Mouse (Mus musculus): ENCODE results near the gene Kbtbd4. TPM values are rescaled to one million over a fixed set of nuclear protein-coding genes. Genes with fewer than 3 reads are reported as not detected.
A peak's percentile ranks its signal among the peaks of the same experiment; 100 is the strongest.

Kbtbd4 gene
- total and polyA plus RNA-seq, 3 experiments: 21.9 to 23.1 TPM; not detected in 1

DNA sequence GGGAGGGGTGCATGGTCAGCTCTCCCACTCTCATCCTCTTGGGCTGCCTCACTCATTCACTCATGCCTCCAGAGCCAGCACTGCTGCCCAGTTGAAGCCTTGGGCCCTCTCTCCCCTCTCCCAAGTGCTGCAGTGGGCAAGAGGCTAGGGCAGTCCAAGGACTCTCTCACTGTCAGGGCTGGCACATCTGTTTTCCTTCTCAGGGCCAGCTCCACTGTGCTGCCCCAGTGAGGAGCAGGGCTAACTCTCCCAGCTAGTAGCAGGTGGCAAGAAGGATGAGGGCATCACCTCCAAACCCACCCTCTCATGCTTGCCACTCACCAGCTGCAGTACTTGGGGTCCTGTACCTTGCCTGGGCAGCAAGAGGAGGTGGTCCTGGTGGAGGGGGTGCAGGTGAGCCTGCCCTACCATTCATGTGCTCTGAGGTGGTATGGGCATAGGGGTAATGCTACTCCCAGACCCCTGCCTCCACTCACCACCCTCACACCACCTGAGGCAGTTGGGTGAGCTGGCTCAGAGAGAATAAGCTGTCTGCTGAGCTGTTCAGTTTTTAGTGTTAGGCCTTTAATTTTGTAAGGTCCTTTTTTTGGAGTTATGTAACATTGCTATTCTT is 46.1 kb downstream of the Kbtbd4 start:
- no peak for TF ChIP-seq SIN3A (IDR thresholded peaks at IDR 0.05; ENCODE audit: low read length)
- TF ChIP-seq POLR2AphosphoS2 (IDR thresholded peaks at IDR 0.05; ENCODE audit: low read length): no peak
- no peak for TF ChIP-seq ZC3H11A (IDR thresholded peaks at IDR 0.05; ENCODE audit: low read depth, low read length)
- TF ChIP-seq POLR2A (IDR thresholded peaks at IDR 0.05; ENCODE audit: control insufficient read depth in 1 of 2, insufficient read depth in 1 of 2, low read depth in 1 of 2, low read length in 2 of 2, poor library complexity in 1 of 2): no peak
- no peak for TF ChIP-seq JUND (IDR thresholded peaks at IDR 0.05; ENCODE audit: low read depth, low read length)
- TF ChIP-seq E2F4 (IDR thresholded peaks at IDR 0.05; ENCODE audit: borderline replicate concordance, low read depth, low read length): no peak
- peaks cover 77% of the 10 kb centered on the region for H3K79me2 ChIP-seq (ENCODE audit: control insufficient read depth, insufficient read depth, low read length, poor library complexity)
- H3K4me3 ChIP-seq (ENCODE audit: control insufficient read depth in 1 of 2, insufficient read depth in 1 of 2, low read depth in 2 of 2, low read length in 2 of 2): no peak overlapping the region
- H3K27me3 ChIP-seq (ENCODE audit: control insufficient read depth in 1 of 2, insufficient read depth in 2 of 2, low read length in 2 of 2): no peaks in the 10 kb centered on the region
- no peak for DNase-seq (ENCODE audit: low read depth, low spot score)
- H3K9ac ChIP-seq (ENCODE audit: control insufficient read depth, low read depth, low read length, poor library complexity, severe bottlenecking): no peak overlapping the region
- peaks cover 18 to 50% of the 10 kb centered on the region in 2 experiments for H3K36me3 ChIP-seq (ENCODE audit: control insufficient read depth in 1 of 2, insufficient read depth in 2 of 2, low read length in 2 of 2)
- H3K9me3 ChIP-seq (replicated peaks; ENCODE audit: insufficient read depth, low read length): no peaks in the 10 kb centered on the region
- peak overlapping the region; percentile 6; the same call in 1 of the 2 replicates for H3K27ac ChIP-seq (ENCODE audit: control insufficient read depth, low read depth, low read length)
- peaks cover 18 to 41% of the 10 kb centered on the region in 2 experiments for H3K4me1 ChIP-seq (ENCODE audit: control insufficient read depth in 1 of 2, insufficient read depth in 2 of 2, low read length in 2 of 2)

DNA sequence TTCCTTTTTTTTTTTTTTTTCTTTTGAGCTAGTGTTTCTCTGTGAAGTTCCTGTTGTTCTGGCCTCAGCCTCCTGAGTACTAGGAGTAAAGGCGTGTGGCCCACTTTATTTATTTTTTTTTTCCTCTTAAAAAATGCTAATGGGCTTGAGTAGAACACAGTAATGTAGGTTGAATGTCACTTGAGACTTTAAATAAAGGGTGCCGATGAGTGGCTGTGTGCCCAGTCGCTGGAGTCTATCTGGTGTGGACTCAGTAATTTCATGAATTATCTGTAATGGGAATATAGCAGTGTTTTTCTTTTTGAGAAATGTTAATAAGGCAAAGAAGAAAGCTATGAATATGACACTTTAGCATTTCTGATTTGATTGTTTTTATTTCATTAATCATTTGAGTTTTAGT is 48.9 kb downstream of the Kbtbd4 start:
- Histone ChIP-seq H3K9ac (ENCODE audit: control insufficient read depth, low read depth, low read length, poor library complexity, severe bottlenecking) (no peak overlapping the region), H3K27me3 (ENCODE audit: control insufficient read depth in 1 of 2, insufficient read depth in 2 of 2, low read length in 2 of 2) (no peaks in the 10 kb centered on the region), H3K79me2 (ENCODE audit: control insufficient read depth, insufficient read depth, low read length, poor library complexity) (peaks cover 70% of the 10 kb centered on the region), H3K36me3 (ENCODE audit: control insufficient read depth in 1 of 2, insufficient read depth in 2 of 2, low read length in 2 of 2) (peaks cover 21 to 51% of the 10 kb centered on the region in 2 experiments), H3K4me1 (ENCODE audit: control insufficient read depth in 1 of 2, insufficient read depth in 2 of 2, low read length in 2 of 2) (peaks cover 19 to 38% of the 10 kb centered on the region in 2 experiments), H3K27ac (ENCODE audit: control insufficient read depth, low read depth, low read length) (no peak overlapping the region), H3K4me3 (ENCODE audit: control insufficient read depth in 1 of 2, insufficient read depth in 1 of 2, low read depth in 2 of 2, low read length in 2 of 2) (no peak overlapping the region), H3K9me3 (replicated peaks; ENCODE audit: insufficient read depth, low read length) (no peaks in the 10 kb centered on the region)
- TF ChIP-seq E2F4 (IDR thresholded peaks at IDR 0.05; ENCODE audit: borderline replicate concordance, low read depth, low read length) (no peak), MEF2A (IDR thresholded peaks at IDR 0.05; ENCODE audit: extremely low read depth, insufficient replicate concordance, low read depth, low read length, poor library complexity, severe bottlenecking) (no peak), BHLHE40 (IDR thresholded peaks at IDR 0.05; ENCODE audit: borderline replicate concordance, low read depth, low read length) (no peak), GATA1 (IDR thresholded peaks at IDR 0.05; ENCODE audit: low read depth, low read length) (no peak), POLR2AphosphoS5 (IDR thresholded peaks at IDR 0.05; ENCODE audit: borderline replicate concordance, low read depth, low read length) (no peak), MYB (IDR thresholded peaks at IDR 0.05; ENCODE audit: low read depth, low read length) (no peak)
- DNase-seq (ENCODE audit: low read depth, low spot score): no peak

DNA sequence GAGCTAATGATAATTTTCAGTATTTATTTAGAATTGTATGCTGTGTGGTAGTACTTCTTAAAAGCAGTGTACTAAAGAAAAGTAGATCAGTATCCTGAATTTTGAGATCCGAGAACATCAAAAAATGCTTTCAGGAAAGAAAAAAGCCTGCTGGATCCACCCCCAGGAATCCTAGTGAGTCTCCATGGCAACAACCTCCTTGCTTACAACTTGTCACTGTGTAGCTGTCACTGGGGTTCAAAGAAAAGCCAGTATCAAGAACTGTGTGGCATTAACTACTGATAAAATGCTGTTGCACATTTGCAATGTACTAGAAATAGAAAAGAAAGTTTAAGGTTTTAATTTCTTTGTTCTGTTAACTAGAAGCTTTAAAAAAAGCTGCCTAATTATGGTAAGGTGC is 51.5 kb downstream of the Kbtbd4 start:
- H3K79me2 ChIP-seq (ENCODE audit: control insufficient read depth, insufficient read depth, low read length, poor library complexity): peaks cover 68% of the 10 kb centered on the region
- DNase-seq (ENCODE audit: low read depth, low spot score): peak; percentile 34
- H3K36me3 ChIP-seq (ENCODE audit: control insufficient read depth in 1 of 2, insufficient read depth in 2 of 2, low read length in 2 of 2): peaks cover 18 to 43% of the 10 kb centered on the region in 2 experiments
- H3K27me3 ChIP-seq (ENCODE audit: control insufficient read depth in 1 of 2, insufficient read depth in 2 of 2, low read length in 2 of 2): no peaks in the 10 kb centered on the region
- H3K4me1 ChIP-seq (ENCODE audit: control insufficient read depth in 1 of 2, insufficient read depth in 2 of 2, low read length in 2 of 2): peaks cover 8 to 24% of the 10 kb centered on the region in 2 experiments
- no peak for TF ChIP-seq TAL1 (IDR thresholded peaks at IDR 0.05; ENCODE audit: low read length)
- TF ChIP-seq ETS1 (IDR thresholded peaks at IDR 0.05; ENCODE audit: low read depth, low read length): no peak
- TF ChIP-seq USF2 (IDR thresholded peaks at IDR 0.05; ENCODE audit: borderline replicate concordance in 1 of 2, insufficient read depth in 1 of 2, low read depth in 1 of 2, low read length in 2 of 2): no peak
- TF ChIP-seq UBTF (IDR thresholded peaks at IDR 0.05; ENCODE audit: borderline replicate concordance, insufficient read depth, low read depth, low read length): no peak
- no peak for TF ChIP-seq GATA1 (IDR thresholded peaks at IDR 0.05; ENCODE audit: low read depth, low read length)
- TF ChIP-seq SIN3A (IDR thresholded peaks at IDR 0.05; ENCODE audit: low read length): no peak
- no peak overlapping the region for H3K27ac ChIP-seq (ENCODE audit: control insufficient read depth, low read depth, low read length)
- H3K9ac ChIP-seq (ENCODE audit: control insufficient read depth, low read depth, low read length, poor library complexity, severe bottlenecking): no peak overlapping the region
- no peaks in the 10 kb centered on the region for H3K9me3 ChIP-seq (replicated peaks; ENCODE audit: insufficient read depth, low read length)
- no peak overlapping the region for H3K4me3 ChIP-seq (ENCODE audit: control insufficient read depth in 1 of 2, insufficient read depth in 1 of 2, low read depth in 2 of 2, low read length in 2 of 2)
